Mouse (Mus musculus): Measurements from ENCODE around the gene Pcnx. TPM values are rescaled to one million over a fixed set of nuclear protein-coding genes. Genes with fewer than 3 reads are reported as not detected.

Gene Pcnx
- total and polyA plus RNA-seq, 2 experiments from 2014 or later: 7.8 to 42.4 TPM

DNA sequence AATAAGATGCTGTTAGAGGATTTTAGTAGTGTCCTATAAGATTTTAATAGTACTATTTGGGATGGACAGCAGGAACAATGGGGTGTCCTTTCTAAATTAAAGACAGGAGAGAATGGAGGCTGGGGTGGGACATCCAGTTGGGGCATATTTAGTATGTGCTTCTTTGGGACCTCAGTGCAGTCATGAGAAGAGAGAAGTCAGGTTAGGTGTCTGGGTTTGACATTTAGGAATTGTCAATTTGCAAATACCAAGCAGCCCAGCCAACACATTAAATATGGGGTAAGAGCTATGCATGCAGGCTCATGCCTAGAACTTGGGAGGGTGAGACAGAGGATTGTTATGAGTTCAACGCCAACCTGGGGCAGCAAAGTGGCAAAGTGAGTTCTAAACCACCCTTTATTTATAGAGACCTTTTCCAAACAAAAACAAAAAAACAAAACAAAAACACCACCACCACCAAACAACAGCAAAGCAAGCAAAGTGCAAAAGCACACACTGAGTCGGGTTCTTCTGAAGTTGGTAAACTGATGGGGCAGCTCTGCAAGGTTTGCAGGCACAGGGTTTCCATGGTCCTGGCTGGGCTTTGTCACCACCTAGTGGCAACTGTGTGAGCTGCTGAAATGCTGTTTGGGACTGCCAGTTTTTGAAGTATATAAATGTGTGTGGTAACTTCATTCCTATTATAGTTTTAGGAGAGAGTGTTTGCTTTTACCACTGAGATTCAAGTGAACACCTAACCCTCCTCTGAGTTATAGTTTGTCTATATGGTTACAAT, 55.5 kb downstream of the Pcnx start:
- TF ChIP-seq CTCF (IDR thresholded peaks at IDR 0.05; ENCODE audit: low read depth): peak; percentile 93
- H3K4me1 ChIP-seq (ENCODE audit: insufficient read depth, low read length): no peaks in the 10 kb centered on the region
- H3K9me3 ChIP-seq (ENCODE audit: low read length): no peaks in the 10 kb centered on the region
- 46% methylated on average over 2 of the region's 2 CpGs for WGBS
- no peaks in the 10 kb centered on the region for H3K27me3 ChIP-seq (ENCODE audit: insufficient read depth, low read length)
- no peak overlapping the region for H3K9ac ChIP-seq (replicated peaks; ENCODE audit: low read length)
- no peak overlapping the region for H3K4me2 ChIP-seq (ENCODE audit: low read depth, low read length)
- H3K27ac ChIP-seq: no peak overlapping the region
- DNase-seq (ENCODE audit: low spot score) (peak; percentile 86), ATAC-seq (peak; percentile 78; the same call in 1 of the 2 replicates)
- no peak overlapping the region for H3K4me3 ChIP-seq (ENCODE audit: low read length)
- H3K36me3 ChIP-seq (ENCODE audit: insufficient read depth, low read length): peaks cover 25% of the 10 kb centered on the region

DNA sequence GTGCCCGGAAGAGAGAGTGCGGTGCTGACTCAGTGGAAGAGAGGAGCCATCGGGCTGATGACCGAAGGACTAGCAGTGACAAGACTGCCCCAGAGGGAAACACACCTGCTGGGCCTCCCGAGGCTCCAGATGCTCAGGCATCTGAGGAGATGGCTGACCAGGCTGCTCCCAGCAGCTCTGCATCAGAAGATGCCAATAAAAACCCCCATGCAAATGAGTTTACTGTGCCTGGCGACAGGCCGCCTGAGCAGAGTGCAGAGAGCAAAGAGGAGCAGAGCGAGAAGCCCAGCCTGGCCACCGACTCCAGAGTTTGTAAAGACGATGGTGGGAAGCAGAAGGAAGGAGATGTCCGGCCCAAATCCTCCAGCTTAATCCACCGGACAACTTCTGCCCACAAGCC, 58.5 kb downstream of the Pcnx start:
- DNase-seq (ENCODE audit: low spot score) (no peak), ATAC-seq (no peak)
- H3K27ac ChIP-seq: no peak overlapping the region
- no peaks in the 10 kb centered on the region for H3K27me3 ChIP-seq (ENCODE audit: insufficient read depth, low read length)
- H3K9me3 ChIP-seq (ENCODE audit: low read length): no peaks in the 10 kb centered on the region
- H3K4me1 ChIP-seq (ENCODE audit: insufficient read depth, low read length): no peaks in the 10 kb centered on the region
- 89% methylated on average over 12 of the region's 12 CpGs for WGBS
- no peak overlapping the region for H3K4me2 ChIP-seq (ENCODE audit: low read depth, low read length)
- H3K9ac ChIP-seq (replicated peaks; ENCODE audit: low read length): no peak overlapping the region
- no peak for TF ChIP-seq CTCF (IDR thresholded peaks at IDR 0.05; ENCODE audit: low read depth)
- H3K4me3 ChIP-seq (ENCODE audit: low read length): no peak overlapping the region
- H3K36me3 ChIP-seq (ENCODE audit: insufficient read depth, low read length): peaks cover 25% of the 10 kb centered on the region

DNA sequence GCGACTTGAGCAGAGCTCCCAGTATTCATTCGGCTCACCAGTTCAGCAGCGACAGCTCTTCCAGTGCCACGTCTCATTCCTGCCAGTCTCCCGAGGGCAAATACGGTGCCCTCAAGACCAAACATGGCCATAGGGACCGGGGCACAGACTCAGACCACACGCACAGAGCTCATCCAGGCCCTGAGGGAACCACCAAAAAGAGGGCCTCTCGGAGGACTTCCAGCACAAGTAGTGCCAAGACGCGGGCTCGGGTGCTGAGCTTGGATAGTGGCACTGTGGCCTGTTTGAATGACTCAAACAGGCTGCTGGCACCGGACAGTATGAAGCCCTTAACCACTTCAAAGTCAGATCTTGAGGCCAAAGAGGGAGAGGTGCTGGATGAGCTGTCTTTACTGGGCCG, 59.1 kb downstream of the Pcnx start:
- Histone ChIP-seq H3K27ac (no peak overlapping the region), H3K27me3 (ENCODE audit: insufficient read depth, low read length) (no peaks in the 10 kb centered on the region), H3K4me2 (ENCODE audit: low read depth, low read length) (no peak overlapping the region), H3K4me1 (ENCODE audit: insufficient read depth, low read length) (no peaks in the 10 kb centered on the region), H3K4me3 (ENCODE audit: low read length) (no peak overlapping the region), H3K9me3 (ENCODE audit: low read length) (no peaks in the 10 kb centered on the region), H3K36me3 (ENCODE audit: insufficient read depth, low read length) (peaks cover 24% of the 10 kb centered on the region), H3K9ac (replicated peaks; ENCODE audit: low read length) (no peak overlapping the region)
- no peak for TF ChIP-seq CTCF (IDR thresholded peaks at IDR 0.05; ENCODE audit: low read depth)
- DNase-seq (ENCODE audit: low spot score) (no peak), ATAC-seq (no peak)
- WGBS: 94% methylated on average over 14 of the region's 14 CpGs

DNA sequence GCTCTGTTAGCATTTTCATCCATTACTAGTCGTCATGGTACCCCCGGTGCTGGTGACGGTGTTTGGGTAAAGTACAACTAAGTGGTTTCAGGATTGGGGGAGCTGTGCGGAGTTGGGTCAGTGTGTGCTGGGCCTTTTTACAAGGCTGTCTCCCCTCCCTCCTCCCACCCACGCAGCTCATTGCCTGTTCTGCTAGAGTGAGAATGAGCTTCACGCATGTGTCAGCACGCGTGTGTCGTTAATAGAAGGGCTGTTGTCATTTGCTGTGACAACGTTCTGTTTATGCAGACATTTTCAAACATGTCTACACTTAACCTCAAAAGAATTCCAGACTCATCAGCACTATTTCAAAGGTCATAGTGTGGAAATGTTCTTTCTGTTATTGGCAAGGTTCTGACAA, 60.2 kb downstream of the Pcnx start:
- Histone ChIP-seq H3K4me3 (ENCODE audit: low read length) (no peak overlapping the region), H3K27ac (no peak overlapping the region), H3K36me3 (ENCODE audit: insufficient read depth, low read length) (peaks cover 21% of the 10 kb centered on the region), H3K9ac (replicated peaks; ENCODE audit: low read length) (no peak overlapping the region), H3K4me2 (ENCODE audit: low read depth, low read length) (no peak overlapping the region), H3K27me3 (ENCODE audit: insufficient read depth, low read length) (no peaks in the 10 kb centered on the region), H3K9me3 (ENCODE audit: low read length) (no peaks in the 10 kb centered on the region), H3K4me1 (ENCODE audit: insufficient read depth, low read length) (no peaks in the 10 kb centered on the region)
- WGBS: 82% methylated on average over 10 of the region's 10 CpGs
- ATAC-seq: no peak
- no peak for DNase-seq (ENCODE audit: low spot score)
- no peak for TF ChIP-seq CTCF (IDR thresholded peaks at IDR 0.05; ENCODE audit: low read depth)

DNA sequence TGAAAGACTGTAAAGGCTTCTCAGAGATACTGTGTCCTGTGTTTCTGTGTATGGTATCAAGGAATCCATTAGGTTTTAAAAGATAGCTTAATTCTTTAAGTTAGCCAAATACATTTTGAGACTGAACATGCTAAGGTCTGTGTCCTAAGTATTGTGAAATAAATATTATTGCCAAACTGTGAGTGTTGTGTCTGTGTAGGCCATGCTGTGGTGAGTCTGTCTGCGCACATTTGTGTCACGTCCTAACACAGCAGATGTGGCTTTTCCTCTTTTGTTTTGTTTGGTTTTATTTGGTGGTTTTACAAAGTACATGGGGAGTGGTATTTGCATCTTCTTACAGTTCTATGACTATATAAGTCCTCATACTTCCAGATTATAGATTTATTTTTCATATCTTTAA, 60.8 kb downstream of the Pcnx start:
- no peak for TF ChIP-seq CTCF (IDR thresholded peaks at IDR 0.05; ENCODE audit: low read depth)
- H3K4me2 ChIP-seq (ENCODE audit: low read depth, low read length): no peak overlapping the region

DNA sequence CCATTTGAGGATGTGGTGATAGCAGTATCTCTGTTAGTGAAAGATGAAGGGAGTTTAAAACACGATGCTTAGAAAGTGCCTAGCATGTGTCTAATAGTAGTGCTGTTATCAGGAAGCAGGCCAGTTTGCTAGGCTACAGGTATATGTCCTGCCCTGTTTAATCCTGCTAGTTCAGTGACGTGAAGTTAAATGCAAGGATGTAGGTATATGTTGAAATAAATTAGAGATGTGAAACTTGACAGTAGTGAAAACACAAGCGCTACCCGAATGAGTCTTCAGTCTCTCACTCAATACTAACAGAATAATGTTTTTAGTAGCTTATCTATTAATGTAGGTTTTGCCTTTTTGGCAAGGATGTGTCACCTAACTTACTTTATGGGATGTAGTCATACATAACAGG, 62.0 kb downstream of the Pcnx start:
- H3K4me1 ChIP-seq (ENCODE audit: insufficient read depth, low read length): no peaks in the 10 kb centered on the region
- H3K27me3 ChIP-seq (ENCODE audit: insufficient read depth, low read length): no peaks in the 10 kb centered on the region
- no peak overlapping the region for H3K27ac ChIP-seq
- H3K36me3 ChIP-seq (ENCODE audit: insufficient read depth, low read length): peaks cover 21% of the 10 kb centered on the region
- DNase-seq (ENCODE audit: low spot score): no peak
- no peak overlapping the region for H3K4me2 ChIP-seq (ENCODE audit: low read depth, low read length)
- no peak overlapping the region for H3K9ac ChIP-seq (replicated peaks; ENCODE audit: low read length)
- WGBS: 93% methylated on average over 4 of the region's 4 CpGs
- no peak overlapping the region for H3K4me3 ChIP-seq (ENCODE audit: low read length)
- no peaks in the 10 kb centered on the region for H3K9me3 ChIP-seq (ENCODE audit: low read length)
- no peak for ATAC-seq
- no peak for TF ChIP-seq CTCF (IDR thresholded peaks at IDR 0.05; ENCODE audit: low read depth)

More for the DNA sequence above, 60.8 kb downstream of the Pcnx start:
- no peak overlapping the region for H3K9ac ChIP-seq (replicated peaks; ENCODE audit: low read length)
- H3K27me3 ChIP-seq (ENCODE audit: insufficient read depth, low read length): no peaks in the 10 kb centered on the region
- no peak overlapping the region for H3K27ac ChIP-seq
- DNase-seq (ENCODE audit: low spot score) (no peak), ATAC-seq (no peak)
- H3K36me3 ChIP-seq (ENCODE audit: insufficient read depth, low read length): peaks cover 21% of the 10 kb centered on the region
- no peaks in the 10 kb centered on the region for H3K4me1 ChIP-seq (ENCODE audit: insufficient read depth, low read length)
- H3K4me3 ChIP-seq (ENCODE audit: low read length): no peak overlapping the region
- WGBS: 89% methylated on average over 2 of the region's 2 CpGs
- H3K9me3 ChIP-seq (ENCODE audit: low read length): no peaks in the 10 kb centered on the region

DNA sequence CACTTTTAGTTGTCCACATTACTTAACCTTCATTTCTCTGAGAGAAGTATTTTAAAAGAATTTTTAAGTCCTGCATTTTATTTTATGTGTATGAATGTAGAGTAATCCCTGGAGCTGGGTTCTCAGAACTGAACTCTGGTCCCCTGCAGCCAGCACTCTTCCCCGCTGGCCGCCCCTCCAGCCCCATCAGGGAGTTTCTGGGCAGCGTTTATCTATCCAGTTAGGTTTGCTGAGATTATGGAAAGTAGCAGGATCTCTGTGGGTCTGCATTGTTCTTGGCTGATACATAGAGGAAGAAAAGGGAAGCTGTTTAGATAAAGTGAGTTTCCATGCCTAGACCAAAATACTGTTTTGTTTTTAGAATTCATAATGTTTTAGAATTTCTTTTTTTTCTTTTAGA, 63.0 kb downstream of the Pcnx start:
- Histone ChIP-seq H3K4me2 (ENCODE audit: low read depth, low read length) (no peak overlapping the region), H3K27ac (no peak overlapping the region), H3K9ac (replicated peaks; ENCODE audit: low read length) (no peak overlapping the region), H3K4me3 (ENCODE audit: low read length) (no peak overlapping the region), H3K36me3 (ENCODE audit: insufficient read depth, low read length) (peaks cover 17% of the 10 kb centered on the region), H3K27me3 (ENCODE audit: insufficient read depth, low read length) (no peaks in the 10 kb centered on the region), H3K4me1 (ENCODE audit: insufficient read depth, low read length) (no peaks in the 10 kb centered on the region), H3K9me3 (ENCODE audit: low read length) (no peaks in the 10 kb centered on the region)
- 63% methylated on average over 3 of the region's 3 CpGs for WGBS
- TF ChIP-seq CTCF (IDR thresholded peaks at IDR 0.05; ENCODE audit: low read depth): no peak
- ATAC-seq: no peak
- no peak for DNase-seq (ENCODE audit: low spot score)

All from hindbrain, postnatal 0 days (tissue).